Mouse (Mus musculus) ES-E14 (cell line): ENCODE data around the gene Plpp3. TPM values are rescaled to one million over a fixed set of nuclear protein-coding genes. Genes with fewer than 3 reads are reported as not detected.

Source experiments
- DNase-seq: peaks from one replicate; pipeline ENCODE4 v3.0.0-alpha.2; 2013; ENCODE audit warnings: low read depth, low spot score
- H3K27ac ChIP-seq: 2 replicates; pipeline ENCODE4 v1.5.1; 2012; ENCODE audit warnings: low read depth, mild to moderate bottlenecking, low read length, moderate library complexity, mixed read lengths; ENCODE audit not compliant: poor library complexity, insufficient read depth, severe bottlenecking
- H3K36me3 ChIP-seq: 2 replicates; pipeline ENCODE4 v1.6.1; 2012; ENCODE audit warnings: mild to moderate bottlenecking, low read length, moderate library complexity, mixed read lengths; ENCODE audit not compliant: control insufficient read depth, poor library complexity, insufficient read depth, severe bottlenecking
- H3K4me1 ChIP-seq, 2 experiments: fragments of 150-350 bp in 1 of 2; sonication (generic) in 1 of 2; 2 replicates each; pipeline ENCODE4 v1.6.1; 2012; ENCODE audit warnings: low read length in 2 of 2, mild to moderate bottlenecking in 1 of 2, mixed read lengths in 1 of 2; ENCODE audit not compliant: control insufficient read depth in 2 of 2, insufficient read depth in 2 of 2, poor library complexity in 1 of 2
- H3K4me3 ChIP-seq, 2 experiments: fragments of 150-350 bp in 1 of 2; sonication (generic) in 1 of 2; 2 replicates each; pipeline ENCODE4 v1.5.1; 2012; ENCODE audit warnings: low read length in 2 of 2, low read depth in 1 of 2, mild to moderate bottlenecking in 1 of 2, mixed read lengths in 1 of 2; ENCODE audit not compliant: insufficient read depth in 1 of 2, poor library complexity in 1 of 2, severe bottlenecking in 1 of 2
- H3K9ac ChIP-seq: 2 replicates; pipeline ENCODE4 v1.6.1; 2012; ENCODE audit warnings: low read depth, mild to moderate bottlenecking, low read length, mixed read lengths; ENCODE audit not compliant: poor library complexity, insufficient read depth, severe bottlenecking
- H3K9me3 ChIP-seq: fragments of 150-350 bp; sonication (generic); 2 replicates; pipeline ENCODE4 v1.6.1; 2012; ENCODE audit warnings: low read depth, mild to moderate bottlenecking, low read length; ENCODE audit not compliant: control insufficient read depth, insufficient read depth
- CHD2 ChIP-seq: IDR thresholded peaks from 2 replicates; pipeline ENCODE4 v1.6.1; 2014; ENCODE audit warnings: mild to moderate bottlenecking, low read depth, low read length, inconsistent platforms
- HCFC1 ChIP-seq: IDR thresholded peaks from 2 replicates; pipeline ENCODE4 v1.6.1; 2012; ENCODE audit warnings: low read length, inconsistent platforms, borderline replicate concordance; ENCODE audit not compliant: insufficient read depth
- MAFK ChIP-seq: IDR thresholded peaks from 2 replicates; pipeline ENCODE4 v1.6.1; 2014; ENCODE audit warnings: mild to moderate bottlenecking, low read depth, low read length, inconsistent platforms; ENCODE audit not compliant: insufficient read depth
- ZC3H11A ChIP-seq: IDR thresholded peaks from 2 replicates; pipeline ENCODE4 v1.6.1; 2012; ENCODE audit warnings: low read depth, mild to moderate bottlenecking, inconsistent platforms, low read length, borderline replicate concordance
- ZNF384 ChIP-seq: IDR thresholded peaks from 2 replicates; pipeline ENCODE4 v1.6.1; 2012; ENCODE audit warnings: low read depth, low read length, inconsistent platforms
- in situ Hi-C, 2 experiments: fragments of 600-800 bp; cut with MboI; formaldehyde crosslinking; loops; one replicate each; pipeline ENCODE4 v1.15.1; 2025; ENCODE audit warnings: low sequenced_read_pairs in 2 of 2, inconsistent platforms in 1 of 2; ENCODE audit not compliant: unreplicated experiment in 2 of 2
- total RNA-seq: library from RNA; depleted of rRNA; stranded (reverse); fragments of 300-350 nt; gene quantifications from 2 replicates; pipeline ENCODE4 v1.2.3, GENCODE M21; 2012

Plpp3 gene
- total RNA-seq, 1 experiment, result 11.8 TPM

DNA sequence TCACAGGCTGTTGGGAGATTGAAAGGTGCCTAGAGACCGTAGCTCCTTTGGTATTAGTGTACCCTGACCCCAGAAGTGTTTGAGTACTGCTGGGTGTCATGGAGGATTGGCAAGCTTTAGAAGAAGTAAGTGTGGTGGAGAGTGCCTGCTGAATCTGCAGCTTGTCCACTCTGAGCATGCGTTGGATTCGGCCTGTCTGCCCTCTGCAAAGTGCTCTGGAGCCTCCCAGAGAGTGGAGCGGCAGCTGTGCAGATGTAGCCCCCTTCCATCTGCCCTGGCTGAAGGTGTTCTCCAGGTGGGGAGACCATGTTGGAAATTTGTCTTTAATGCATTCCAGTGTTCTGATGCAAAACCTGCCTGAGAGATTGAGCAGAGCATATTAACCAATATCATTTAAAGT lies 17.6 kb downstream of the Plpp3 start:
- Histone ChIP-seq H3K36me3 (no peaks in the 10 kb centered on the region), H3K27ac (no peak overlapping the region), H3K4me3 (no peak overlapping the region), H3K9ac (no peak overlapping the region), H3K9me3 (no peaks in the 10 kb centered on the region), H3K4me1 (peaks cover 6 to 21% of the 10 kb centered on the region in 2 experiments; a peak in 3 of 4 replicates)
- in situ Hi-C loops, result no loop called here
- no peak for DNase-seq
- TF ChIP-seq MAFK (no peak), HCFC1 (no peak), ZC3H11A (no peak)

DNA sequence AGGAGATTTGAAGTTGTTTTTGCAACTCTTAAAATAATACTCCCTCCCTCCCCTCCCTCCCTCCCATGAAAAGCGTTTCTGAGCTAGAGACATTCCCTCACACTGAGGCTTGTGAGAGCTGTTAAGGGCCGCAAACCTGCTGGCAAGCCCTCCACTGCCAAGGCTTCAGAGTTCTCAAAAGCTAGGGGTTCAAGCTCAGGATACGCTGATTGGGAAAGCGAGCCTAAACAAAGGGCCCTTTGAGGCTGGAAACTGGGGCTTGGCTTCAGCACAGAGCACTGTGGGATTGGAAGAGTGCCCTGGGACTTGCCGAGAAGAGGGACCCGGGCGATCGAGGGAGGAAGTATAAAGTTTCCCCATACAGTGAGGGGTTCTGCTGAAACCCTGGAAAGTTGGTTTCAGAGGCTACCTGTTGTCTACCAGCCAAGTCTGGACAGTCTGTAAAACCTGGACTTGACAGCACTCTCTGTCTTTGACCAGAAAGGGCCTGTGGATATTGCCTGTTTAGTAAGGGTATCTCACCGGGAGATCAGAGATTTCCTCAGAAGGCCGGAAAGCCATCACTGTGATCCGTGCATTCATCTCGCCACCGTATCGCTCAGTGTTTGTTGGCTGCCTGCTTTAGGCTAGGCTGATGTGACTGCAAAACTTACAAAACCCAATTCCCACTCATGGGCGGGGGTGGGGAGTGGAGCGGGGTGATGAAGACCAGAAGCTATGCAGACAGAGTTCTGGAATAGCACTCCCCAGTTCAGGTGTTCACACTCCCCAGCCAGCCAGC lies 18.3 kb downstream of the Plpp3 start:
- Histone ChIP-seq H3K4me1 (peaks cover 6 to 19% of the 10 kb centered on the region in 2 experiments; a peak in 3 of 4 replicates), H3K36me3 (no peaks in the 10 kb centered on the region), H3K9me3 (no peaks in the 10 kb centered on the region), H3K27ac (no peak overlapping the region), H3K4me3 (peak overlapping the region; percentile 8 to 22; a peak in 3 of 4 replicates), H3K9ac (peak overlapping the region; percentile 39; the same call in 1 of the 2 replicates)
- TF ChIP-seq MAFK, result no peak
- TF ChIP-seq HCFC1, result no peak
- TF ChIP-seq CHD2, result no peak
- no peak for TF ChIP-seq ZC3H11A
- TF ChIP-seq ZNF384, result no peak
- in situ Hi-C loops, result no loop called here
- no peak for DNase-seq

DNA sequence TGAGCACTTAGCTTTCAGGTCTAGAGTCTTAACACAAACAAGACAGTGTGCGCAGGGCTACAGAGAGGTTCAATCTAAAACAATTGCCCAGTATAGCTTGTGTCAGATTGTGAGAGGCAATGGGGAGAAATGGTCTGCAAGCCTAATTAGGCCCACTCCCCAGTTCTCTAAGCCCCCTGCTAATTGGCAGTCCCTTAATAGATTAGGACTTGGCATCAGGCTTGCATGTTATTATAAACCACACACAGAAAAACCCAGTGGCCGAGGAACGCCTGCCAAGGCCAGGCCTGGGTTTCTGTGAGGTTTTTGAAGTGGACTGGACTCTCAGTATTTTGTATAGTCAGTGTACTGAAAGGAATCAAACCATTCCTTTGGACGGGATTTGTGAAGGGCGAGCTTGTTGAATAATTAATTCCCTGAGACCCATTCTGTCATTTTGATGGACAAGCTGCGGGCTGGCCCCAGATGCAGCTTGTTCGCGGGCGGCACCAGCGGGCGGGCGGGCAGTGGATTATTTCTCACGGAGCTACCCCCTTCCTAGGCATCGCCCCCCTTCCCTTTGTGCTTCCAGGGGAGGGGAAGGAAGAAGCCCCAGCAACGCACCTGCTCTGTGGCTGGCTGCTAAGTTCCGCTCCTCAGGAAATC lies 24.0 kb downstream of the Plpp3 start:
- peaks cover 4% of the 10 kb centered on the region; the same call in 1 of the 2 replicates for H3K36me3 ChIP-seq
- peaks cover 2 to 20% of the 10 kb centered on the region in 2 experiments; a peak in 2 of 4 replicates for H3K4me1 ChIP-seq
- TF ChIP-seq ZC3H11A (no peak), CHD2 (no peak), HCFC1 (no peak), ZNF384 (no peak), MAFK (no peak)
- no peak for DNase-seq
- H3K4me3 ChIP-seq, result no peak overlapping the region
- no peak overlapping the region for H3K27ac ChIP-seq
- H3K9ac ChIP-seq, result no peak overlapping the region
- no peaks in the 10 kb centered on the region for H3K9me3 ChIP-seq
- in situ Hi-C loops, result no loop called here

DNA sequence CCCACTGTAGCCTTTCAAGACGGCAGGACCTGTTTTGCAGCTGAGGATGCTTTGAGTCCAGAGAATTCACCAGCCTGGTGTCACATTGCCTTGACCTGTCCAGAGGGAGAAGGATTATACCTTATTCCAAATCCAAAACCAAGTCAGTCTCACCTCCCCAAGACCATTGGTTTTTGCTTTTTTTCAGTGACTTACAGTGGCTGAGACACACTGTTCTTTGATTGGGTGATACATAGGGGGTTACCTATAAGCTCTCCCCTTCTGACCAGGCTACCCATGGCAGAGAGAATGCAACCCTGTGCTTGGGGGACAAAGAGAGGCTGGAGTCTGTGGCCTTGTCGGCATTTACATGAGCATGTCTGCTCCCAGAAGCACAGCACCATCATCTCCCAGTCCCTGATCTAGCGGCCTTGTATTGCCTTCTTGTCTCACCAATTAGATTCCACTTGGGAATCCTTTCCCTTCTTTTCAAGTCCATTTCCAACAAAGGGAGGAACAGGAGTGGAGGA lies 24.6 kb downstream of the Plpp3 start:
- TF ChIP-seq HCFC1 (no peak), MAFK (no peak), ZC3H11A (no peak), CHD2 (no peak), ZNF384 (no peak)
- Histone ChIP-seq H3K4me3 (no peak overlapping the region), H3K4me1 (peaks cover 1 to 18% of the 10 kb centered on the region in 2 experiments; a peak in 2 of 4 replicates), H3K9ac (no peak overlapping the region), H3K9me3 (no peaks in the 10 kb centered on the region), H3K36me3 (peaks cover 4% of the 10 kb centered on the region; the same call in 1 of the 2 replicates), H3K27ac (no peak overlapping the region)
- DNase-seq, result no peak
- in situ Hi-C loops, result no loop called here
